Mouse (Mus musculus) cortical plate, adult 2 months (tissue): ENCODE measurements around the gene Disp1. TPM values are rescaled to one million over a fixed set of nuclear protein-coding genes. Genes with fewer than 3 reads are reported as not detected.

Experiments used
- H3K27ac ChIP-seq: fragments of 200-500 bp; 2 replicates; pipeline ENCODE4 v1.5.1; 2012; ENCODE audit warnings: low read length, control low read depth, inconsistent platforms; ENCODE audit not compliant: insufficient read depth
- H3K4me1 ChIP-seq: fragments of 200-500 bp; 2 replicates; pipeline ENCODE4 v1.6.1; 2011; ENCODE audit warnings: low read length; ENCODE audit not compliant: control insufficient read depth, insufficient read depth
- H3K4me3 ChIP-seq: fragments of 200-500 bp; 2 replicates; pipeline ENCODE4 v1.5.1; 2011; ENCODE audit warnings: mild to moderate bottlenecking, low read length, control low read depth; ENCODE audit not compliant: insufficient read depth
- CTCF ChIP-seq: fragments of 200-500 bp; IDR thresholded peaks from 2 replicates; pipeline ENCODE4 v1.5.1; 2011; ENCODE audit warnings: mild to moderate bottlenecking, control low read depth, low read length; ENCODE audit not compliant: insufficient read depth; ENCODE audit errors: extremely low read depth
- POLR2A ChIP-seq: fragments of 200-500 bp; IDR thresholded peaks from 2 replicates; pipeline ENCODE4 v1.6.1; 2011; ENCODE audit warnings: mild to moderate bottlenecking, low read length, control low read depth; ENCODE audit not compliant: insufficient read depth; ENCODE audit errors: extremely low read depth
- polyA plus RNA-seq: library from polyadenylated mRNA; depleted of rRNA; stranded (reverse); fragments of >200 nt; gene quantifications from 2 replicates; pipeline ENCODE4 v1.2.3, GENCODE M21; 2012

Disp1 gene
- polyA plus RNA-seq, 1 experiment = 6.5 TPM

DNA sequence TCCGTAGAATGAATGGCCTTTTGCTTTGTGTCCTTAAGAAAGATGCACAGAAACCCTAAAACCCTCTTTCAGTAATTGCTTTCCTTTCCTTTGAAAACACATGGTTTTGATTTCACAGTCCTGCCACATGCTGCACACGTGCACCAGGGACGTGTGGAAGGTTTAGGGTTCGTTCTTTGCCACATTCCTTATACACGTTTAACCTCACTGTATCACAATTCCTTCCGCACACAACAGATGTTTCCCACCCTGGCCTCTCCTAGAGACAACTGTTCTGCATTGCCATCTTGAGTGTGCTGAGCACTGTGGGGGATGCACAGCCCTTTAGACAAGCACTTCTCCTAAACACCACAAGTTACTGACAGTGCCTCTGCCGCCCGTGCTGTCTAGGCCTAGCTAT, 119.2 kb downstream of the Disp1 start:
- TF ChIP-seq POLR2A = no peak
- TF ChIP-seq CTCF = no peak
- H3K4me3 ChIP-seq = no peak overlapping the region
- no peak overlapping the region for H3K27ac ChIP-seq
- no peaks in the 10 kb centered on the region for H3K4me1 ChIP-seq

DNA sequence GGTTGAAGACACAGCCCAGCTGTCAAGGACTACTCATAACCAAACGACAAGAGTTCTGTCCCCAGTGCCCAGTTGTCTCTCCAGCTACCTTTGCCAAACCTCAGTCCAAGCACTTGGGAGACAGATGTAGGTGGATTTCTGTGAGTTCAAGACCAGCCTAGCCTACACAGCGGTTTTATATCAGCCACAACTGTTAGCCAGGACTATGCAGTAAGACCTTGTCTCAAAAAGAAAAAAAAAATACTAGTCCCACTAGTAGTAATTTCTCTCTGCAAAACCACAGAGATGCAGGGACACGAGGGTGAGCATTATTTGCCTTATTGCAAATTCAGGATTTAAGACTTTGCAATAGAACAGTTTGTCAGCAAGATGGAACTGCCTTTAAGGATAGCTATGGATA, 120.0 kb downstream of the Disp1 start:
- Histone ChIP-seq H3K4me3 (no peak overlapping the region), H3K4me1 (no peaks in the 10 kb centered on the region), H3K27ac (no peak overlapping the region)
- no peak for TF ChIP-seq POLR2A
- no peak for TF ChIP-seq CTCF

DNA sequence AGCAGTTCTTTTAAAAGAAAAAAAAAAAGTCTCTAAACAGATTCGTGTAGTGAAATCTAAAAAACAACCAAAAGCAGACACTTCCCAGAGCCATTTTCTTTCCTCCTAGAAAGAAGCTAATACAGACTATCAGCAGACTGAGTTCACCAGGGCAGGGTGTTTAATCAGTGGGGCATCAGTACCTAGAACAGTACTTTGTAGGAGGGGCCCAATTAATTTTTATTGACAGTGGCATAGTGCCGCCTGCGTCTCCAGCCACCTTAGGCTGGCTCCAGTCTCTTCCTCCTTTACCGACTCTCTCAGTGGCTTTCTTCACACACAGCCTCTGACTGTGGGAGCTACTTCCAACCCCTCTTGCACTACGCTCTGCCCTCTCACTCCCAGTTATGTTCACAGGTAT, 121.1 kb downstream of the Disp1 start:
- no peak overlapping the region for H3K27ac ChIP-seq
- TF ChIP-seq POLR2A (no peak), CTCF (no peak)
- no peaks in the 10 kb centered on the region for H3K4me1 ChIP-seq
- no peak overlapping the region for H3K4me3 ChIP-seq

DNA sequence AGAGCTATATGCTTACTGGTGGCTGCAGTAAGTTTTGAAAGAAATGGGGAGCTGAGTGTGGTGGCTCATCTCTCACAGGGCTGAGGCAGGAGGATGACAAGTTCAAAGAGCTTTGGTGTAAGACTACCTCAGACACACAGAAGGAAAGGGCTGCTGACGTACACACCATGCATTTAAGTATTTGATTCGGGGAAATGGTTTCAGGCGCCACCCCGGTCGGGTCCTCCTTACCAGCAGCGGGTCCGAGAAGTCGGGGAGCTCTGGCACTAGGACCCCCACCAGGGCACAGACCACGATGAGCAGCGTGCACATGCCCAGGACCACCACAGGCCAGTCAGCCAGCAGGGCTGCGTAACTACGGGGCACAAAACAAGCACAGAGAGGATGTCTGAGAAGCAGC, 121.6 kb downstream of the Disp1 start:
- H3K4me1 ChIP-seq = no peaks in the 10 kb centered on the region
- H3K4me3 ChIP-seq = no peak overlapping the region
- TF ChIP-seq CTCF (no peak), POLR2A (no peak)
- H3K27ac ChIP-seq = no peak overlapping the region

DNA sequence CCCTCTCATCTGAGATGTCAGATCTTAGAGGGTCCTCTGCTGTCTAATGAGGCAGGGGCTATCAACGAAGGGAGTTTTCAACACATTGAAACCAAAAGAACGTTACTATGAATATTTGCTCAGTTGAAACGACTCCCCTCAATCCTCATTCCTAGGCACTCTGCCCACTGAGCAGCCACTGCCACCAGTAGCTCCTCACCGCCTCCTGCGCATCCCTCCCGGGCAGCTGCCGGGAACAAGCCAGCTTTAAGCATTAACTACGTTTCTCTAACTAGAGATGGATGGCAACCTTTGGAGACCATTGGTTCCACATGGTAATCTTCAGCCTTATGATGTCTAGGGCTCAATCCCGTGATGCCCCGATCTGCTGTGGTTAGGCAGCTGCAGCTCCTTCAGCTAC, 123.7 kb downstream of the Disp1 start:
- TF ChIP-seq POLR2A (no peak), CTCF (no peak)
- Histone ChIP-seq H3K4me3 (no peak overlapping the region), H3K4me1 (no peaks in the 10 kb centered on the region), H3K27ac (no peak overlapping the region)

DNA sequence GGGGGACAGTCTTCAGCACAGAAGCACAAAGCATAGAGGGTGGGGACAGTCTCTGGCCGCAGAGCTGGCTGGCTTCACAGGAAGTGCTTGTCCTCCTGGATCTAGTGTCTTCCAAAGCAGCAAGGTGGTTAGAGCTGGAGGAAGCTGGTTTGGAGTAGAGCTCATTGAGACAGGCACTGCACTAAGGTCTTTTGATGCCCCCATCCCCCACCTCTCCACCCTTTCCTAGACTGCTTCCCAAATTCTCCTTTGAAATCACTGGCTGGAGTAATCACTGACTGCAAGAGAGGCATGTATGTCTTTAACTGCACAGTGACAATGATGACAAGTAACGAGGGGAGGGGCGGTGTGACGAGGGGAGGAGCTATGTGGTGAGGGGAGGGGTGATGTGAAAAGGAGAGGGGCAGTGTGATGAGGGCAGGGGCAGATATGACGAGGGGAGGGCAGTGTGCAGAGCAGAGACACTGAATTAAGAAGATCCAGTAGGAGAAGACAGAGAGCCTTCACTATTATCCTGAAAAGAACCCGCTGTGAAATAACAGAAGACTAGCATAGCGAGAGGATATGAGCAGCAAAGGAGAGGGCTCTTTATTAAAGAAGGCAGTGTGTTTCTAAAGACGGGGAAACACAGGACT, 125.8 kb downstream of the Disp1 start:
- Histone ChIP-seq H3K4me3 (no peak overlapping the region), H3K27ac (no peak overlapping the region), H3K4me1 (no peaks in the 10 kb centered on the region)
- TF ChIP-seq POLR2A = no peak

DNA sequence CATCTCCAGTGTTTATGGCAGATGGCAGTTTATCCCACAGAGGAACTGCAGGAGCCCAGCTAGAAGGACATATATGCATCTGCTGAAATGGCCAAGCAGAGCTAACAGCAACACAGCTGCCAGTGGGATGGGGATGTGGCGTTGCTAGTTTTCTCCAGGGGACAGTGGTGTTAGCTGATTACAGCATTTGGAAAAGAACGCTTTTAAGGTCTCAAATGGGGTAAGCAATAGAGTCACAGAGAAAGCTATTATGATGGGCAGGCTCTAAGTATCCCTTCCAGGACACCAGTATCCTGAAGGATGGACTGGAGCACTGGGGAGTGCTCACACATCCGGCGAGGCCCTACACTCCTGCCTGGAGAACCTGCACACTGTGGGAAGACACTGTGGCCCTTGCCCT, 129.0 kb downstream of the Disp1 start:
- H3K4me3 ChIP-seq = no peak overlapping the region
- TF ChIP-seq CTCF (no peak), POLR2A (no peak)
- H3K27ac ChIP-seq = no peak overlapping the region
- H3K4me1 ChIP-seq = no peaks in the 10 kb centered on the region

DNA sequence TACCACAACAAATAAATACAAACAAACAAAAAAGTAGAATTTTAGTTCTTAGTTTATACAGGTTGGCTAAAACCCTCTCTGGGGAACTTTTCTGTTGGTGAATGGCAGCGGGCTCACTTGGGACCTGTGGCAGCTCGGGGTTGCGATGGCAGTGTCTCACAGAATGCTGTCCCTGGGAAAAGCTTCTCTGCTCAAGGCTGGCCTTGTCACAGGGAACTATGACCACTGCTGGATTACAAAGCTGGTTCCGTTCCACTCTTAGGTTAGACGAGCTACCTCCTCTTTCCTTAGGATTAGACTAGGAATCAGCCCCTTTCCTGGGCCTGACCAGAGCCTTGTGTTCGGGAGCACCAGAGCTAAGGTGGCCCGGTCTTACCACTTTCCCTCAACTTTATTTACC, 130.1 kb downstream of the Disp1 start:
- H3K4me3 ChIP-seq = no peak overlapping the region
- no peak for TF ChIP-seq CTCF
- TF ChIP-seq POLR2A = no peak
- H3K4me1 ChIP-seq = no peaks in the 10 kb centered on the region
- H3K27ac ChIP-seq = no peak overlapping the region

DNA sequence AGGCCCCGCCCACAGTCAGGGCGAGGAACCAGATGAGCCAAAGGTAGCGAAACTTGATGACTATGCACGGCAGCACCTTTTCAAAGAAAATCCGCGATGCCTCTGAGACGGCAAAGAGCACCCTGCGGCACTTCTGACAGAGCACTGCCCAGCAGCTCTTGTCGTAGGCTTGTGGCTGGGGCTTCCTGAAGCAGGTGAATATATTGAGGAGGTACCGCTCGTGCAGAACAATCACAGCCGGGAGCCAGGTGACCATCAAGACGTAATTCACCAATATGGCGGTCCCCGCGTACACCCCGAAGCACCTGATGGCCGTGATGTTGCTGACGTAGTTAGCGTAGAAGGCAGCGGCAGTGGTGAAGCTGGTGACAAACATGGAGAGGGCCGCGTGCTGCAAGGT, 132.7 kb downstream of the Disp1 start:
- no peak for TF ChIP-seq POLR2A
- TF ChIP-seq CTCF = no peak
- no peak overlapping the region for H3K4me3 ChIP-seq
- H3K4me1 ChIP-seq = peaks cover 4% of the 10 kb centered on the region; the same call in 1 of the 2 replicates
- no peak overlapping the region for H3K27ac ChIP-seq

DNA sequence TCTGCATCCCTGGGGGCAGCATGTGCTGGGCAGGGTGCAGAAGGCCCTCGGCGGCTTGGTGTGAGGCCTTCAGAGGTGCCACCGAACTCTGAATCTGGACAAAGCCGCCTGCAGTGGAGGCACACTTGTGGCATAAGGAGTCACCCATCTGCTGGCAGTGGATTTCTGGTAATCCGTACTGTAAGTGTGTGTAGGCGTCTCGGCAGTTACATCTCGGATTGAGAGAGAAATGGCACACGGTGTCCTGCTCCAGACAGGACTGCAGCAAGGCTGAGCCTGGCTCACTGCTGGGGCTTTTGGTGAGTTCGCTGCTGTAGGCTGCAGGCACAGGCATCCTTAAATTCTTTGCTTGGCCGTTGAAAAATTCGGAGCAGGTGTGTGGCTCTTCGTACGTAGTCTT, 134.5 kb downstream of the Disp1 start:
- TF ChIP-seq POLR2A = no peak
- TF ChIP-seq CTCF = no peak
- peaks cover 4% of the 10 kb centered on the region; the same call in 1 of the 2 replicates for H3K4me1 ChIP-seq
- no peak overlapping the region for H3K27ac ChIP-seq
- no peak overlapping the region for H3K4me3 ChIP-seq
